Mouse (Mus musculus): ENCODE data around the gene Lrrc28.
A peak's percentile ranks its signal among the peaks of the same experiment; 100 is the strongest.

The Lrrc28 gene

GRCm38 (mm10) chr7:67486925-67487760, 157.9 kb downstream of the Lrrc28 start:
- DNase-seq (ENCODE audit: low read depth, low spot score) = peak; percentile 37

- no peak for DNase-seq (ENCODE audit: low read depth, low spot score)
These were observed 158.7 kb downstream of the Lrrc28 start for GRCm38 (mm10) chr7:67486417-67486816.

DNA sequence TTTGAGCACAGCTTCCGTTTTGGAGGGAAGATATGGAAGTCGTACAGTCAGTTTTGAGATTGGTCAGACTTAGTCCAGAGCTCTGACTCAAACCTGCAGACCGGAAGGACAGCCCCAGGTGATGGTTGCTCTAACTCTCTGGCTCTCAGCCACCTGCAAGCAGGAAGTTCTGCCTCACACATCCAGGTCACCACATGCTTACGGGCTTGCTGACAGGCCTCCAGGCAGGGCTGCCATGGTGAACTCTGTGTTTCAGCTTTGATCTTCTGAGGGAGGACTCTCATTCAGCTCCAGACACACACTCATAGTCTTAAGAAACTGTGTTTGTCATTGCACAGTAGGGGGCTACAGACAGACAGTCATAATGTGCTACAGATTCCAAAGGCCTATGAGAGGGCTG, 161.4 kb downstream of the Lrrc28 start:
- DNase-seq (ENCODE audit: low read depth, low spot score) = no peak

DNA sequence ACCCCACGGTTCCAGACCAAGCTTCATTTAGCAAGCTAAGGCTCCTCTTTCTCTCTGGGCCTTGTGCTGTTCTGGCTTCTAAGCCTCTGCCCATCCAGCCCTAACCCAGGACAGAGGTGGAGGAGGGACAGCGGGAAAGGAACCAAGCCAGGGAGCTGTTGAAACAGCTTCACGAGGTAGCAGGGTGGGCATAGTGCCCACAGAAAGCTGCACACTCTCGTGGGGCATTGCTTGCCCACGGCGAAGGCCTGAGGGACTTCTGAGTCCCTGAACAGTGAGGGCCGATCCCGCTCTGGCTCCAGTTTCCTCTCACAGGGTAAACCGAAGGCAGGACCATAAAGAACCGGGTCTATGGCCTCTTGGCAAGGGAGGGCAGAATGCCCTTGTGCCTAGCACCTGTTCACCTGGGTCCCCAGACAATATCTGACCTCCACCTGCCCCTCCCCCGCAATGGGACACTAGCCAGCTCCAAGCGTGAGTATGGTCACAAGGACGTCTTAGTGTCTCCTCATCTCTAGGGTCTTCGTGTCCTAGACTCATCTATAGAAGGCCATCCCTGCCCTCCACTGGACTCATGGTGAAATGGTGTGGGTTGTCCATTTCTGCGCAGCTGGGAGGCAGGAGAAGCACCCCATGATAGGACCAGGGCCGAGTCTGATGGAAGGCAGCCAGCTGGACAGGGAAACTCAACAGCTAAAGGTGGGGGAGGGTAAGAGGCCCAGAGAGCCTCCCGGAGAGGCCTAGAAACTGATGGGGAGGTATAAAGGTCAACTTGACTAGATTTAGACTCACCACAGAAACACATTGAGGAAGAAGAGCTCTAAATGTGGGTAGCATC, 165.3 kb downstream of the Lrrc28 start:
- no peak for DNase-seq (ENCODE audit: low read depth, low spot score)

GRCm38 (mm10) chr7:67479168-67479567, 165.9 kb downstream of the Lrrc28 start:
- DNase-seq (ENCODE audit: low read depth, low spot score) = no peak

GRCm38 (mm10) chr7:67477996-67478395, 167.1 kb downstream of the Lrrc28 start:
- DNase-seq (ENCODE audit: low read depth, low spot score) = no peak

- DNase-seq (ENCODE audit: low read depth, low spot score) = no peak
These were observed 173.8 kb downstream of the Lrrc28 start for GRCm38 (mm10) chr7:67471295-67471694.

DNA sequence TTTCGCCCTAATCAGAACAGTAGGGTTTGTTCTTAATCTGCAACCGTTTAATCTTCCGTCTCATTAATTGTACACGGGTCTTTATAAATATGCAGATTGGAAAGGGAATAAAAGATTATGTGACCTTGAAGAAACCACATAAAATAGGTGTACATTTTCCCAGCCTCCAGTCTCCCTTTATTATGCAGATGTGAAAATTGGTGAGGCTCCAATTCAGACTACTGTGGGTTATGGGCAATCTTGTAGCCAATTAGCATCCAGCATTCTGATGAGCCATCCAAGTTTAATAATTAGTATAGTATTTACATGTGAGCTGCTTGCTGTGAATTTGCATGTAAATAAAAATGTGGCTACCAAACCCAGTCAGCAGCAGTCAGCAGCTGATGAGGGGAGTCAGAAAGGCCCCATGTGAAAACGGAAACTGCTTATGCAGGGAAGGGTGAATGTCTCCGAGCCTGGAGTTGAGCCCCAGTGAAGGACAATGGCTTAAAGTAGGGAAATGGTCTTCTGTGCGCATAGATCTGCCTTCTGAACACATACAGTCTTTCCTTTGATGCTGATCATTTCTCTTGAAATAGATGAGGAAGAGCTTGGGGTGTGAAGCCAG, 176.2 kb downstream of the Lrrc28 start:
- DNase-seq (ENCODE audit: low read depth, low spot score) = no peak

- DNase-seq (ENCODE audit: low read depth, low spot score) = no peak
These were observed 176.9 kb downstream of the Lrrc28 start for GRCm38 (mm10) chr7:67468180-67468579.

- DNase-seq (ENCODE audit: low read depth, low spot score) = no peak
These were observed 178.7 kb downstream of the Lrrc28 start for GRCm38 (mm10) chr7:67466322-67466721.

DNA sequence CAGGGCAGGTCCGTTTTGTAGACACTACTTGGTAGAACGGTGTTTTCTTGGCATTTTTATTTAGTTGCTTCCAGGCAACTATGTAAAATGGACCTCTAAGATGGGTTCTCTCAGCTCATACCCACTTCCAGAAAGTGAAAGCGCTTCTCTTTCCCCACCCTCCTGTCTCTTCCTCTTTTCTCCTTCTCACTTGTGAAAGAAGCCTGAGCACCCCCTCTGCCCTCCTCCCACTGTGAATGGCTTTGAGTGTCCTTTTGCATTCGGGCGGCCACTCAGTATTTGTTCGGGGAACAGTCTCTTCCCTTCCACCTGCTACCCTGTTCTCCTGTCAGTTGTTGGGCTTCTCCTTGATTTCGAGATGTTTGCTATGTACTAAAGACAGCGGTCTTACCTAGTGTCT, 180.4 kb downstream of the Lrrc28 start:
- DNase-seq (ENCODE audit: low read depth, low spot score) = no peak

DNA sequence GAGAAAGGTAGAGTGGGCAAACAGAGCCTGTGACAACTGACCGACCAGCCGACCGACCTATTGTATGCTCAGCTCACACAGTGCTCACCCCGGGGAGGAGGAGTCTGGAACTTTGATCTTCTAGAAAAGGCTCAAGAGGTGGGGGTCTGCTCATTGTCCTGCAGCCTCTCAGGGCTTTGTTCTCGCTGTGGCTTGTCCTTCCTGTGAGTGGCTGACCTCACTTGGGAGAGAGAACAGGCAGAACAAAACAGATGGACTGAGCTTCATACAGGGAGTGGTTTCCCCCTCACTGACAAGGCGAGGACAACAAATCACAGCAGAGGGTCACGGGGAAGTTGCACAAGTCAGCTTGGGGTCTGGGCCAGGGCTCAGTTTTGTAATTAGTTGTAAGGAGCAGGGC, 181.5 kb downstream of the Lrrc28 start:
- peak; percentile 44 for DNase-seq (ENCODE audit: low read depth, low spot score)
